Mouse (Mus musculus) liver, postnatal 0 days (tissue): ENCODE data around the gene Ppfia3.

Source experiments
- CTCF ChIP-seq: sonication (generic); IDR thresholded peaks from 2 replicates; pipeline ENCODE4 v1.5.1; 2016; ENCODE audit warnings: antibody characterized with exemption, low read depth
- EP300 ChIP-seq: IDR thresholded peaks from 2 replicates; pipeline ENCODE4 v1.6.1; 2016; ENCODE audit warnings: antibody characterized with exemption, low read depth, mild to moderate bottlenecking

GRCm38 (mm10) chr7:45386077-45386476 lies 19.3 kb upstream of the Ppfia3 start:
- TF ChIP-seq EP300 (no peak), CTCF (0 out of 2 replicates have a peak, but pooled peaks have one; percentile 28)
